Mouse (Mus musculus): ENCODE data around the gene Plk5.

GRCm38 (mm10) chr10:80399191-80399972, 43.1 kb downstream of the Plk5 start, which contains the start of gene Mbd3:
- peak; percentile 98 for TF ChIP-seq POLR2A (IDR thresholded peaks at IDR 0.05; ENCODE audit: borderline replicate concordance, insufficient read depth, low read length)
- no peak for TF ChIP-seq CTCF (IDR thresholded peaks at IDR 0.05; ENCODE audit: borderline replicate concordance, insufficient read depth, low read depth, low read length)

Data from cerebellum, adult 2 months (tissue).